Mouse (Mus musculus): Measurements from ENCODE around the gene Zdhhc9. TPM values are rescaled to one million over a fixed set of nuclear protein-coding genes. Genes with fewer than 3 reads are reported as not detected.

Zdhhc9 gene
- total RNA-seq, 1 experiment, result 9.7 TPM

- DNase-seq (ENCODE audit: low read depth, low spot score), result no peak
- in situ Hi-C loops (cut with MboI; ENCODE audit: low sequenced_read_pairs in 2 of 2, unreplicated experiment in 2 of 2), result no loop called here
- peak overlapping the region; percentile 35; the same call in 1 of the 2 replicates for H3K27ac ChIP-seq (ENCODE audit: insufficient read depth, low read depth, low read length, poor library complexity, severe bottlenecking)
Measured at GRCm38 (mm10) chrX:48207761-48208487, 754 bp downstream of the Zdhhc9 start.

GRCm38 (mm10) chrX:48204469-48204868 is 4.2 kb downstream of the Zdhhc9 start:
- Histone ChIP-seq H3K9ac (ENCODE audit: insufficient read depth, low read depth, low read length, poor library complexity, severe bottlenecking) (no peak overlapping the region), H3K9me3 (ENCODE audit: control insufficient read depth, insufficient read depth, low read depth, low read length) (no peaks in the 10 kb centered on the region), H3K4me3 (ENCODE audit: insufficient read depth in 1 of 2, low read depth in 1 of 2, low read length in 2 of 2, poor library complexity in 1 of 2, severe bottlenecking in 1 of 2) (no peak overlapping the region), H3K36me3 (ENCODE audit: control insufficient read depth, insufficient read depth, low read length, poor library complexity, severe bottlenecking) (peaks cover 4% of the 10 kb centered on the region; the same call in 1 of the 2 replicates), H3K4me1 (ENCODE audit: control insufficient read depth in 2 of 2, insufficient read depth in 2 of 2, low read length in 2 of 2, poor library complexity in 1 of 2) (peaks cover 0 to 2% of the 10 kb centered on the region in 2 experiments; a peak in 1 of 4 replicates), H3K27ac (ENCODE audit: insufficient read depth, low read depth, low read length, poor library complexity, severe bottlenecking) (no peak overlapping the region)
- no peak for TF ChIP-seq CHD2 (IDR thresholded peaks at IDR 0.05; ENCODE audit: low read depth, low read length)
- TF ChIP-seq HCFC1 (IDR thresholded peaks at IDR 0.05; ENCODE audit: borderline replicate concordance, insufficient read depth, low read length), result no peak
- no peak for TF ChIP-seq ZC3H11A (IDR thresholded peaks at IDR 0.05; ENCODE audit: borderline replicate concordance, low read depth, low read length)
- no peak for TF ChIP-seq MAFK (IDR thresholded peaks at IDR 0.05; ENCODE audit: insufficient read depth, low read depth, low read length)
- no peak for TF ChIP-seq ZNF384 (IDR thresholded peaks at IDR 0.05; ENCODE audit: low read depth, low read length)
- in situ Hi-C loops (cut with MboI; ENCODE audit: low sequenced_read_pairs in 2 of 2, unreplicated experiment in 2 of 2), result no loop called here
- DNase-seq (ENCODE audit: low read depth, low spot score), result no peak

More at GRCm38 (mm10) chrX:48207761-48208487, 754 bp downstream of the Zdhhc9 start:
- Histone ChIP-seq H3K36me3 (ENCODE audit: control insufficient read depth, insufficient read depth, low read length, poor library complexity, severe bottlenecking) (peaks cover 4% of the 10 kb centered on the region; the same call in 1 of the 2 replicates), H3K9me3 (ENCODE audit: control insufficient read depth, insufficient read depth, low read depth, low read length) (no peaks in the 10 kb centered on the region), H3K9ac (ENCODE audit: insufficient read depth, low read depth, low read length, poor library complexity, severe bottlenecking) (peak overlapping the region; percentile 80), H3K4me1 (ENCODE audit: control insufficient read depth in 2 of 2, insufficient read depth in 2 of 2, low read length in 2 of 2, poor library complexity in 1 of 2) (no peaks in the 10 kb centered on the region), H3K4me3 (ENCODE audit: insufficient read depth in 1 of 2, low read depth in 1 of 2, low read length in 2 of 2, poor library complexity in 1 of 2, severe bottlenecking in 1 of 2) (peak overlapping the region; percentile 89 to 97)
- TF ChIP-seq ZNF384 (IDR thresholded peaks at IDR 0.05; ENCODE audit: low read depth, low read length), result no peak
- TF ChIP-seq CHD2 (IDR thresholded peaks at IDR 0.05; ENCODE audit: low read depth, low read length), result no peak
- TF ChIP-seq HCFC1 (IDR thresholded peaks at IDR 0.05; ENCODE audit: borderline replicate concordance, insufficient read depth, low read length), result no peak
- no peak for TF ChIP-seq ZC3H11A (IDR thresholded peaks at IDR 0.05; ENCODE audit: borderline replicate concordance, low read depth, low read length)
- no peak for TF ChIP-seq MAFK (IDR thresholded peaks at IDR 0.05; ENCODE audit: insufficient read depth, low read depth, low read length)

GRCm38 (mm10) chrX:48203763-48204162 is 4.9 kb downstream of the Zdhhc9 start:
- in situ Hi-C loops (cut with MboI; ENCODE audit: low sequenced_read_pairs in 2 of 2, unreplicated experiment in 2 of 2), result no loop called here

GRCm38 (mm10) chrX:48202995-48203394 is 5.7 kb downstream of the Zdhhc9 start:
- H3K36me3 ChIP-seq (ENCODE audit: control insufficient read depth, insufficient read depth, low read length, poor library complexity, severe bottlenecking), result peaks cover 4% of the 10 kb centered on the region; the same call in 1 of the 2 replicates
- no peak for DNase-seq (ENCODE audit: low read depth, low spot score)
- in situ Hi-C loops (cut with MboI; ENCODE audit: low sequenced_read_pairs in 2 of 2, unreplicated experiment in 2 of 2), result no loop called here

More at GRCm38 (mm10) chrX:48203763-48204162, 4.9 kb downstream of the Zdhhc9 start:
- H3K27ac ChIP-seq (ENCODE audit: insufficient read depth, low read depth, low read length, poor library complexity, severe bottlenecking), result no peak overlapping the region
- H3K36me3 ChIP-seq (ENCODE audit: control insufficient read depth, insufficient read depth, low read length, poor library complexity, severe bottlenecking), result peaks cover 4% of the 10 kb centered on the region; the same call in 1 of the 2 replicates
- H3K4me3 ChIP-seq (ENCODE audit: insufficient read depth in 1 of 2, low read depth in 1 of 2, low read length in 2 of 2, poor library complexity in 1 of 2, severe bottlenecking in 1 of 2), result no peak overlapping the region
- peaks cover 0 to 2% of the 10 kb centered on the region in 2 experiments; a peak in 1 of 4 replicates for H3K4me1 ChIP-seq (ENCODE audit: control insufficient read depth in 2 of 2, insufficient read depth in 2 of 2, low read length in 2 of 2, poor library complexity in 1 of 2)
- no peaks in the 10 kb centered on the region for H3K9me3 ChIP-seq (ENCODE audit: control insufficient read depth, insufficient read depth, low read depth, low read length)
- no peak overlapping the region for H3K9ac ChIP-seq (ENCODE audit: insufficient read depth, low read depth, low read length, poor library complexity, severe bottlenecking)
- TF ChIP-seq HCFC1 (IDR thresholded peaks at IDR 0.05; ENCODE audit: borderline replicate concordance, insufficient read depth, low read length) (no peak), ZC3H11A (IDR thresholded peaks at IDR 0.05; ENCODE audit: borderline replicate concordance, low read depth, low read length) (no peak), ZNF384 (IDR thresholded peaks at IDR 0.05; ENCODE audit: low read depth, low read length) (no peak), CHD2 (IDR thresholded peaks at IDR 0.05; ENCODE audit: low read depth, low read length) (no peak), MAFK (IDR thresholded peaks at IDR 0.05; ENCODE audit: insufficient read depth, low read depth, low read length) (no peak)
- DNase-seq (ENCODE audit: low read depth, low spot score), result no peak

More at GRCm38 (mm10) chrX:48202995-48203394, 5.7 kb downstream of the Zdhhc9 start:
- Histone ChIP-seq H3K9ac (ENCODE audit: insufficient read depth, low read depth, low read length, poor library complexity, severe bottlenecking) (no peak overlapping the region), H3K9me3 (ENCODE audit: control insufficient read depth, insufficient read depth, low read depth, low read length) (no peaks in the 10 kb centered on the region), H3K4me3 (ENCODE audit: insufficient read depth in 1 of 2, low read depth in 1 of 2, low read length in 2 of 2, poor library complexity in 1 of 2, severe bottlenecking in 1 of 2) (no peak overlapping the region), H3K27ac (ENCODE audit: insufficient read depth, low read depth, low read length, poor library complexity, severe bottlenecking) (no peak overlapping the region), H3K4me1 (ENCODE audit: control insufficient read depth in 2 of 2, insufficient read depth in 2 of 2, low read length in 2 of 2, poor library complexity in 1 of 2) (peaks cover 2 to 4% of the 10 kb centered on the region in 2 experiments; a peak in 2 of 4 replicates)
- TF ChIP-seq HCFC1 (IDR thresholded peaks at IDR 0.05; ENCODE audit: borderline replicate concordance, insufficient read depth, low read length), result no peak
- TF ChIP-seq ZC3H11A (IDR thresholded peaks at IDR 0.05; ENCODE audit: borderline replicate concordance, low read depth, low read length), result no peak
- no peak for TF ChIP-seq MAFK (IDR thresholded peaks at IDR 0.05; ENCODE audit: insufficient read depth, low read depth, low read length)
- no peak for TF ChIP-seq CHD2 (IDR thresholded peaks at IDR 0.05; ENCODE audit: low read depth, low read length)
- no peak for TF ChIP-seq ZNF384 (IDR thresholded peaks at IDR 0.05; ENCODE audit: low read depth, low read length)

Measured in ES-E14 (cell line).